Mouse (Mus musculus) retina, embryonic 14.5 days (tissue): ENCODE data around the gene Dnah17.

Source experiments
- DNase-seq: peaks from one replicate; pipeline ENCODE4 v3.0.0-alpha.2; 2015; ENCODE audit warnings: low spot score

Gene Dnah17

GRCm38 (mm10) chr11:117994250-117995057, 136.0 kb downstream of the Dnah17 start:
- no peak for DNase-seq

- DNase-seq = no peak
Measured at GRCm38 (mm10) chr11:117993190-117994175, 137.0 kb downstream of the Dnah17 start.

GRCm38 (mm10) chr11:117991502-117992470, 138.6 kb downstream of the Dnah17 start:
- DNase-seq = peak; percentile 15

- no peak for DNase-seq
Measured at GRCm38 (mm10) chr11:117989926-117990325, 140.5 kb downstream of the Dnah17 start.

- DNase-seq = no peak
Measured at GRCm38 (mm10) chr11:117989241-117989640, 141.2 kb downstream of the Dnah17 start.

- DNase-seq = no peak
Measured at GRCm38 (mm10) chr11:117987968-117988367, 142.5 kb downstream of the Dnah17 start.

- DNase-seq = no peak
Measured at GRCm38 (mm10) chr11:117987032-117987451, 143.4 kb downstream of the Dnah17 start.

GRCm38 (mm10) chr11:117986126-117987031, 144.1 kb downstream of the Dnah17 start, which contains the start of gene Pgs1:
Gene Pgs1 (plus strand): TSS chr11:117986292.
- DNase-seq = peak; percentile 96

- DNase-seq = no peak
Measured at GRCm38 (mm10) chr11:117983770-117984169, 146.7 kb downstream of the Dnah17 start.

- no peak for DNase-seq
Measured at GRCm38 (mm10) chr11:117982426-117982825, 148.0 kb downstream of the Dnah17 start.

GRCm38 (mm10) chr11:117979388-117979787, 151.0 kb downstream of the Dnah17 start:
- no peak for DNase-seq

GRCm38 (mm10) chr11:117977694-117978360, 152.6 kb downstream of the Dnah17 start:
- peak; percentile 33 for DNase-seq

- peak; percentile 70 for DNase-seq
Measured at GRCm38 (mm10) chr11:117976081-117976582, 154.3 kb downstream of the Dnah17 start.

- DNase-seq = peak; percentile 77
Measured at GRCm38 (mm10) chr11:117975211-117975967, 155.0 kb downstream of the Dnah17 start.

GRCm38 (mm10) chr11:117974327-117975125, 155.9 kb downstream of the Dnah17 start:
- peak; percentile 41 for DNase-seq

- no peak for DNase-seq
Measured at GRCm38 (mm10) chr11:117973569-117973968, 156.9 kb downstream of the Dnah17 start.

- no peak for DNase-seq
Measured at GRCm38 (mm10) chr11:117972656-117973558, 157.5 kb downstream of the Dnah17 start.
